ENCODE assay signal across 22 mouse cellular contexts in the genomic region with DNA sequence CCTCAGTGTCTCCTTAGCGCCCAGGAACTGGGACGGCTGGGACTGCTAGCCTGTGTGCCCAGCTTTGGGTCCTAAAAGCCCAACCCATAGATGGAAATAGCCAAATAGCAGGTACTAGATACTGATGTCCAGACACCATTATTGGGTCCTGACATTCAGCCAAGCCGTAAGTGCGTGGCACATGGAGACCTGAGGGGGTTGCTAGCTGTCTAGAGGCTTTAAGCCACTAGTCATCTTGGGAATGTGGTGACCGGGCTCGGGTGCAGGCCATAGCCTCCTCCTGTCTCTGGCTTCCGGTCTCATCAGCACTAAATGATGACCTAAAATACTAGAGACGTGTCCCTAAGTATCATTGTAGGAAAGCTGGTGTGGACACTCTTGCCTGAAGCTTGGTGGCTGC.
"Had no signal": no experiment of that assay in that cellular context is flagged by ENCODE, and none has a peak within 500 bp of the region (broad histone marks: within the 10 kb centered on the region; RNA-seq: fewer than 3 reads in every experiment).

No protein-coding gene starts in this region.

- H3K27me3 ChIP-seq: embryonic facial prominence, embryonic 12.5 days; embryonic facial prominence, embryonic 13.5 days; embryonic facial prominence, embryonic 15.5 days; forebrain, embryonic 12.5 days; forebrain, embryonic 13.5 days; forebrain, embryonic 15.5 days had no signal

- ATAC-seq: forebrain, embryonic 13.5 days; forebrain, embryonic 14.5 days; forebrain, embryonic 15.5 days; forebrain, embryonic 16.5 days; forebrain, postnatal 0 days had no signal

- H3K4me3 ChIP-seq: embryonic facial prominence, embryonic 10.5 days; embryonic facial prominence, embryonic 12.5 days; embryonic facial prominence, embryonic 13.5 days; embryonic facial prominence, embryonic 15.5 days; erythroblast, embryonic 14.5 days; forebrain, embryonic 10.5 days; forebrain, embryonic 12.5 days; forebrain, embryonic 13.5 days; forebrain, embryonic 15.5 days; gastrocnemius, adult 2 months; heart, adult 2 months; heart, embryonic 10.5 days had no signal

- H3K27ac ChIP-seq: embryonic facial prominence, embryonic 10.5 days; embryonic facial prominence, embryonic 12.5 days; embryonic facial prominence, embryonic 13.5 days; embryonic facial prominence, embryonic 15.5 days; forebrain, embryonic 10.5 days; forebrain, embryonic 12.5 days; forebrain, embryonic 13.5 days; forebrain, embryonic 15.5 days; gastrocnemius, adult 2 months; heart, adult 2 months; heart, embryonic 10.5 days had no signal

- H3K4me2 ChIP-seq: embryonic facial prominence, embryonic 12.5 days; embryonic facial prominence, embryonic 13.5 days; embryonic facial prominence, embryonic 15.5 days; forebrain, embryonic 12.5 days; forebrain, embryonic 13.5 days; forebrain, embryonic 15.5 days had no signal

- H3K9me3 ChIP-seq: embryonic facial prominence, embryonic 10.5 days; embryonic facial prominence, embryonic 12.5 days; embryonic facial prominence, embryonic 13.5 days; embryonic facial prominence, embryonic 15.5 days; forebrain, embryonic 10.5 days; forebrain, embryonic 12.5 days; forebrain, embryonic 13.5 days; forebrain, embryonic 15.5 days; heart, embryonic 10.5 days had no signal

- H3K9ac ChIP-seq: embryonic facial prominence, embryonic 12.5 days; embryonic facial prominence, embryonic 13.5 days; embryonic facial prominence, embryonic 15.5 days; forebrain, embryonic 12.5 days; forebrain, embryonic 13.5 days; forebrain, embryonic 15.5 days; forebrain, postnatal 0 days had no signal

- H3K4me1 ChIP-seq: embryonic facial prominence, embryonic 10.5 days; embryonic facial prominence, embryonic 12.5 days; embryonic facial prominence, embryonic 13.5 days; embryonic facial prominence, embryonic 15.5 days; forebrain, embryonic 10.5 days; forebrain, embryonic 12.5 days; forebrain, embryonic 13.5 days; forebrain, embryonic 15.5 days; heart, embryonic 10.5 days had no signal

- DNase-seq: embryo, embryonic 11 days; forebrain, postnatal 0 days; gastrocnemius, adult 2 months; gastrocnemius, postnatal 10 days; gastrocnemius, postnatal 14 days; gastrocnemius, postnatal 25 days; gastrocnemius, postnatal 36 days; heart, adult 11 months; heart, adult 18-20 months; heart, adult 2 months had no signal
